Mouse (Mus musculus): ENCODE results near the gene Mageb18. TPM values are rescaled to one million over a fixed set of nuclear protein-coding genes. Genes with fewer than 3 reads are reported as not detected.
"Not testable (repeated sequence)": the region's sequence is repeated elsewhere in the genome, so short reads cannot be mapped to it uniquely, and the experiment has no call there.

Mageb18 gene
- not detected in 2 replicates for polyA plus RNA-seq (2012; rRNA removed)

GRCm38 (mm10) chrX:92599472-92599871 lies at the start of gene Mageb18:
TSS of gene Mageb18 (minus strand) at chrX:92599572.
- WGBS = 68% methylated on average over 1 of the region's 1 CpGs
- no peak for TF ChIP-seq CTCF (IDR thresholded peaks at IDR 0.05; ENCODE audit: extremely low read depth, insufficient read depth, insufficient read length, insufficient replicate concordance)
- no peak for TF ChIP-seq POLR2A (IDR thresholded peaks at IDR 0.05; ENCODE audit: low read depth, low read length)

GRCm38 (mm10) chrX:92612788-92613187 lies 13.4 kb upstream of the Mageb18 start:
- no peaks in the 10 kb centered on the region for H3K36me3 ChIP-seq (ENCODE audit: control insufficient read depth, insufficient read depth, low read length)
- H3K27ac ChIP-seq (ENCODE audit: insufficient read depth, low read length) = no peak overlapping the region
- H3K4me1 ChIP-seq (ENCODE audit: control insufficient read depth, insufficient read depth, insufficient read length) = no peaks in the 10 kb centered on the region
- no peak for TF ChIP-seq CTCF (IDR thresholded peaks at IDR 0.05; ENCODE audit: extremely low read depth, insufficient read depth, insufficient read length, insufficient replicate concordance)
- no peak for TF ChIP-seq POLR2A (IDR thresholded peaks at IDR 0.05; ENCODE audit: low read depth, low read length)
- WGBS = 80% methylated on average over 3 of the region's 3 CpGs
- H3K27me3 ChIP-seq (ENCODE audit: control insufficient read depth, insufficient read depth, low read length) = no peaks in the 10 kb centered on the region
- DNase-seq (ENCODE audit: low read depth in 1 of 2, low spot score in 2 of 2) = no peak
- H3K4me3 ChIP-seq (ENCODE audit: extremely low read depth, insufficient read depth, insufficient read length) = no peak overlapping the region

More at GRCm38 (mm10) chrX:92599472-92599871, at the start of gene Mageb18:
- no peaks in the 10 kb centered on the region for H3K4me1 ChIP-seq (ENCODE audit: control insufficient read depth, insufficient read depth, insufficient read length)
- no peaks in the 10 kb centered on the region for H3K27me3 ChIP-seq (ENCODE audit: control insufficient read depth, insufficient read depth, low read length)
- no peak within 1 kb of the TSS for H3K27ac ChIP-seq (ENCODE audit: insufficient read depth, low read length)
- H3K36me3 ChIP-seq (ENCODE audit: control insufficient read depth, insufficient read depth, low read length) = no peaks in the 10 kb centered on the region
- no peak for DNase-seq (ENCODE audit: low read depth in 1 of 2, low spot score in 2 of 2)
- no peak within 1 kb of the TSS for H3K4me3 ChIP-seq (ENCODE audit: extremely low read depth, insufficient read depth, insufficient read length)

GRCm38 (mm10) chrX:92610466-92610865 lies 11.1 kb upstream of the Mageb18 start:
- no peak for DNase-seq (ENCODE audit: low read depth in 1 of 2, low spot score in 2 of 2)
- no peaks in the 10 kb centered on the region for H3K36me3 ChIP-seq (ENCODE audit: control insufficient read depth, insufficient read depth, low read length)
- no peak for TF ChIP-seq POLR2A (IDR thresholded peaks at IDR 0.05; ENCODE audit: low read depth, low read length)
- TF ChIP-seq CTCF (IDR thresholded peaks at IDR 0.05; ENCODE audit: extremely low read depth, insufficient read depth, insufficient read length, insufficient replicate concordance) = no peak
- H3K27me3 ChIP-seq (ENCODE audit: control insufficient read depth, insufficient read depth, low read length) = no peaks in the 10 kb centered on the region
- 70% methylated on average over 3 of the region's 3 CpGs for WGBS
- no peaks in the 10 kb centered on the region for H3K4me1 ChIP-seq (ENCODE audit: control insufficient read depth, insufficient read depth, insufficient read length)
- no peak overlapping the region for H3K27ac ChIP-seq (ENCODE audit: insufficient read depth, low read length)
- no peak overlapping the region for H3K4me3 ChIP-seq (ENCODE audit: extremely low read depth, insufficient read depth, insufficient read length)

- TF ChIP-seq POLR2A (IDR thresholded peaks at IDR 0.05; ENCODE audit: low read depth, low read length) = no peak
- TF ChIP-seq CTCF (IDR thresholded peaks at IDR 0.05; ENCODE audit: extremely low read depth, insufficient read depth, insufficient read length, insufficient replicate concordance) = no peak
- Histone ChIP-seq H3K27ac (ENCODE audit: insufficient read depth, low read length) (no peak overlapping the region), H3K36me3 (ENCODE audit: control insufficient read depth, insufficient read depth, low read length) (no peaks in the 10 kb centered on the region), H3K4me1 (ENCODE audit: control insufficient read depth, insufficient read depth, insufficient read length) (no peaks in the 10 kb centered on the region), H3K27me3 (ENCODE audit: control insufficient read depth, insufficient read depth, low read length) (no peaks in the 10 kb centered on the region), H3K4me3 (ENCODE audit: extremely low read depth, insufficient read depth, insufficient read length) (no peak overlapping the region)
- no peak for DNase-seq (ENCODE audit: low read depth in 1 of 2, low spot score in 2 of 2)
- WGBS = 37% methylated on average over 4 of the region's 4 CpGs
Measured at GRCm38 (mm10) chrX:92597324-92597723, 2.0 kb downstream of the Mageb18 start.

- Histone ChIP-seq H3K4me1 (ENCODE audit: control insufficient read depth, insufficient read depth, insufficient read length) (no peaks in the 10 kb centered on the region), H3K27me3 (ENCODE audit: control insufficient read depth, insufficient read depth, low read length) (no peaks in the 10 kb centered on the region), H3K27ac (ENCODE audit: insufficient read depth, low read length) (no peak overlapping the region), H3K4me3 (ENCODE audit: extremely low read depth, insufficient read depth, insufficient read length) (no peak overlapping the region), H3K36me3 (ENCODE audit: control insufficient read depth, insufficient read depth, low read length) (no peaks in the 10 kb centered on the region)
- 58% methylated on average over 1 of the region's 1 CpGs for WGBS
- no peak for TF ChIP-seq CTCF (IDR thresholded peaks at IDR 0.05; ENCODE audit: extremely low read depth, insufficient read depth, insufficient read length, insufficient replicate concordance)
- no peak for TF ChIP-seq POLR2A (IDR thresholded peaks at IDR 0.05; ENCODE audit: low read depth, low read length)
- DNase-seq (ENCODE audit: low read depth in 1 of 2, low spot score in 2 of 2) = no peak
Measured at GRCm38 (mm10) chrX:92527826-92528225, 71.5 kb downstream of the Mageb18 start.

GRCm38 (mm10) chrX:92498254-92498653 lies 101.1 kb downstream of the Mageb18 start:
- no peak for TF ChIP-seq POLR2A (IDR thresholded peaks at IDR 0.05; ENCODE audit: low read depth, low read length)
- no peak for TF ChIP-seq CTCF (IDR thresholded peaks at IDR 0.05; ENCODE audit: extremely low read depth, insufficient read depth, insufficient read length, insufficient replicate concordance)
- Histone ChIP-seq H3K4me3 (ENCODE audit: extremely low read depth, insufficient read depth, insufficient read length) (no peak overlapping the region), H3K4me1 (ENCODE audit: control insufficient read depth, insufficient read depth, insufficient read length) (no peaks in the 10 kb centered on the region), H3K27ac (ENCODE audit: insufficient read depth, low read length) (no peak overlapping the region), H3K27me3 (ENCODE audit: control insufficient read depth, insufficient read depth, low read length) (no peaks in the 10 kb centered on the region), H3K36me3 (ENCODE audit: control insufficient read depth, insufficient read depth, low read length) (no peaks in the 10 kb centered on the region)
- DNase-seq (ENCODE audit: low read depth in 1 of 2, low spot score in 2 of 2) = no peak
- WGBS = 45% methylated on average over 1 of the region's 1 CpGs

- H3K4me3 ChIP-seq (ENCODE audit: extremely low read depth, insufficient read depth, insufficient read length); H3K27ac ChIP-seq (ENCODE audit: insufficient read depth, low read length); DNase-seq (ENCODE audit: low read depth in 1 of 2, low spot score in 2 of 2); H3K4me1 ChIP-seq (ENCODE audit: control insufficient read depth, insufficient read depth, insufficient read length); H3K27me3 ChIP-seq (ENCODE audit: control insufficient read depth, insufficient read depth, low read length); H3K36me3 ChIP-seq (ENCODE audit: control insufficient read depth, insufficient read depth, low read length): not testable (repeated sequence)
- WGBS = 89% methylated on average over 4 of the region's 4 CpGs
Measured at GRCm38 (mm10) chrX:92489649-92490048, 109.7 kb downstream of the Mageb18 start, which contains the start of gene Gm5941. TSS of gene Gm5941 (plus strand) at chrX:92489949.
